Mouse (Mus musculus) liver, embryonic 14.5 days (tissue): ENCODE measurements around the gene Sptbn1.

Experiments
- CTCF ChIP-seq: IDR thresholded peaks from 2 replicates; pipeline ENCODE4 v1.5.1; 2016; ENCODE audit warnings: antibody characterized with exemption, low read depth, control low read depth
- EP300 ChIP-seq: IDR thresholded peaks from 2 replicates; pipeline ENCODE4 v1.6.1; 2016; ENCODE audit warnings: antibody characterized with exemption, low read depth

GRCm38 (mm10) chr11:30196368-30197070, 71.5 kb downstream of the Sptbn1 start:
- TF ChIP-seq CTCF, result no peak
- no peak for TF ChIP-seq EP300
